Mouse (Mus musculus) embryo, embryonic 11.5 days (tissue): ENCODE measurements around the gene Prmt2.

ENCODE experiments used
- DNase-seq: peaks from one replicate; pipeline ENCODE4 v3.0.0-alpha.2; 2012; ENCODE audit warnings: low read depth, low spot score

The Prmt2 gene

GRCm38 (mm10) chr10:76237341-76238225 is at the start of gene Prmt2:
Prmt2 (minus strand) TSS chr10:76237865.
- DNase-seq: peak; percentile 90

- DNase-seq: no peak
These were observed 41.0 kb upstream of the Prmt2 start for GRCm38 (mm10) chr10:76278541-76279097.

GRCm38 (mm10) chr10:76275256-76275655 is 37.6 kb upstream of the Prmt2 start:
- no peak for DNase-seq

GRCm38 (mm10) chr10:76271238-76271637 is 33.6 kb upstream of the Prmt2 start:
- no peak for DNase-seq

GRCm38 (mm10) chr10:76262431-76262830 is 24.8 kb upstream of the Prmt2 start:
- no peak for DNase-seq

GRCm38 (mm10) chr10:76261447-76261846 is 23.8 kb upstream of the Prmt2 start:
- DNase-seq: no peak

GRCm38 (mm10) chr10:76260358-76261059 is 22.8 kb upstream of the Prmt2 start:
- no peak for DNase-seq

GRCm38 (mm10) chr10:76259566-76260232 is 22.0 kb upstream of the Prmt2 start:
- DNase-seq: no peak

GRCm38 (mm10) chr10:76257719-76258390 is 20.2 kb upstream of the Prmt2 start:
- no peak for DNase-seq

GRCm38 (mm10) chr10:76257231-76257630 is 19.6 kb upstream of the Prmt2 start:
- DNase-seq: no peak

- no peak for DNase-seq
These were observed 18.0 kb upstream of the Prmt2 start for GRCm38 (mm10) chr10:76255617-76256016.

- no peak for DNase-seq
These were observed 15.9 kb upstream of the Prmt2 start, which contains the start of gene S100b for GRCm38 (mm10) chr10:76253536-76253935. S100b (plus strand) TSS chr10:76253853.

GRCm38 (mm10) chr10:76253079-76253478 is 15.4 kb upstream of the Prmt2 start:
- no peak for DNase-seq

- no peak for DNase-seq
These were observed 13.2 kb upstream of the Prmt2 start for GRCm38 (mm10) chr10:76250870-76251269.

- no peak for DNase-seq
These were observed 10.9 kb upstream of the Prmt2 start for GRCm38 (mm10) chr10:76248647-76248968.

- DNase-seq: no peak
These were observed 10.4 kb upstream of the Prmt2 start for GRCm38 (mm10) chr10:76247960-76248646.

GRCm38 (mm10) chr10:76246601-76247000 is 8.9 kb upstream of the Prmt2 start:
- DNase-seq: no peak

GRCm38 (mm10) chr10:76245106-76245505 is 7.4 kb upstream of the Prmt2 start:
- DNase-seq: no peak

- no peak for DNase-seq
These were observed 1.7 kb upstream of the Prmt2 start for GRCm38 (mm10) chr10:76239401-76239800.

- DNase-seq: no peak
These were observed 8.0 kb downstream of the Prmt2 start for GRCm38 (mm10) chr10:76229627-76230026.

GRCm38 (mm10) chr10:76225944-76226343 is 11.7 kb downstream of the Prmt2 start:
- no peak for DNase-seq
